Mouse (Mus musculus): ENCODE results near the gene Spred2. TPM values are rescaled to one million over a fixed set of nuclear protein-coding genes. Genes with fewer than 3 reads are reported as not detected.

Spred2 gene
- total and polyA plus RNA-seq, 2 experiments from 2014 or later, result 8.7 to 16.9 TPM

GRCm38 (mm10) chr11:20067521-20067920 is 143.3 kb downstream of the Spred2 start:
- peak; percentile 46 for TF ChIP-seq CTCF (IDR thresholded peaks at IDR 0.05; ENCODE audit: low read depth)
- 52% methylated on average over 1 of the region's 1 CpGs for WGBS
- no peaks in the 10 kb centered on the region for H3K27me3 ChIP-seq (ENCODE audit: insufficient read depth, low read length)
- DNase-seq (ENCODE audit: low spot score), result peak; percentile 41
- no peak overlapping the region for H3K4me3 ChIP-seq (ENCODE audit: low read length)
- no peak overlapping the region for H3K27ac ChIP-seq
- no peaks in the 10 kb centered on the region for H3K4me1 ChIP-seq (ENCODE audit: insufficient read depth, low read length)
- no peaks in the 10 kb centered on the region for H3K9me3 ChIP-seq (ENCODE audit: low read length)
- H3K9ac ChIP-seq (replicated peaks; ENCODE audit: low read length), result no peak overlapping the region
- H3K36me3 ChIP-seq (ENCODE audit: insufficient read depth, low read length), result peaks cover 3% of the 10 kb centered on the region; the same call in 1 of the 2 replicates
- no peak for ATAC-seq
- H3K4me2 ChIP-seq (ENCODE audit: low read depth, low read length), result no peak overlapping the region

- no peaks in the 10 kb centered on the region for H3K27me3 ChIP-seq (ENCODE audit: insufficient read depth, low read length)
- WGBS, result 97% methylated on average over 6 of the region's 6 CpGs
- H3K4me1 ChIP-seq (ENCODE audit: insufficient read depth, low read length), result no peaks in the 10 kb centered on the region
- H3K4me2 ChIP-seq (ENCODE audit: low read depth, low read length), result no peak overlapping the region
- ATAC-seq, result no peak
- H3K27ac ChIP-seq, result no peak overlapping the region
- no peak overlapping the region for H3K4me3 ChIP-seq (ENCODE audit: low read length)
- H3K9me3 ChIP-seq (ENCODE audit: low read length), result no peaks in the 10 kb centered on the region
- H3K9ac ChIP-seq (replicated peaks; ENCODE audit: low read length), result no peak overlapping the region
- peaks cover 11% of the 10 kb centered on the region for H3K36me3 ChIP-seq (ENCODE audit: insufficient read depth, low read length)
- no peak for DNase-seq (ENCODE audit: low spot score)
- no peak for TF ChIP-seq CTCF (IDR thresholded peaks at IDR 0.05; ENCODE audit: low read depth)
These were observed 144.3 kb downstream of the Spred2 start for GRCm38 (mm10) chr11:20068346-20069004.

GRCm38 (mm10) chr11:20072174-20072573 is 148.0 kb downstream of the Spred2 start:
- Histone ChIP-seq H3K9ac (replicated peaks; ENCODE audit: low read length) (no peak overlapping the region), H3K4me2 (ENCODE audit: low read depth, low read length) (no peak overlapping the region), H3K9me3 (ENCODE audit: low read length) (no peaks in the 10 kb centered on the region), H3K27me3 (ENCODE audit: insufficient read depth, low read length) (no peaks in the 10 kb centered on the region), H3K36me3 (ENCODE audit: insufficient read depth, low read length) (peaks cover 20% of the 10 kb centered on the region), H3K27ac (no peak overlapping the region), H3K4me3 (ENCODE audit: low read length) (no peak overlapping the region), H3K4me1 (ENCODE audit: insufficient read depth, low read length) (no peaks in the 10 kb centered on the region)
- DNase-seq (ENCODE audit: low spot score), result peak; percentile 80
- peak; percentile 40; the same call in 1 of the 2 replicates for ATAC-seq
- WGBS, result 76% methylated on average over 3 of the region's 3 CpGs
- TF ChIP-seq CTCF (IDR thresholded peaks at IDR 0.05; ENCODE audit: low read depth), result peak; percentile 79

- ATAC-seq (no peak), DNase-seq (ENCODE audit: low spot score) (no peak)
- Histone ChIP-seq H3K4me2 (ENCODE audit: low read depth, low read length) (no peak overlapping the region), H3K36me3 (ENCODE audit: insufficient read depth, low read length) (peaks cover 23% of the 10 kb centered on the region), H3K27ac (no peak overlapping the region), H3K9ac (replicated peaks; ENCODE audit: low read length) (no peak overlapping the region), H3K4me3 (ENCODE audit: low read length) (no peak overlapping the region), H3K9me3 (ENCODE audit: low read length) (no peaks in the 10 kb centered on the region), H3K4me1 (ENCODE audit: insufficient read depth, low read length) (no peaks in the 10 kb centered on the region), H3K27me3 (ENCODE audit: insufficient read depth, low read length) (no peaks in the 10 kb centered on the region)
- TF ChIP-seq CTCF (IDR thresholded peaks at IDR 0.05; ENCODE audit: low read depth), result no peak
- WGBS, result 94% methylated on average over 5 of the region's 5 CpGs
These were observed 148.7 kb downstream of the Spred2 start for GRCm38 (mm10) chr11:20072826-20073225.

Other genes with a start within 250 kb of the Spred2 start
- gene Actr2, start 188.5 kb downstream of the Spred2 start, total RNA-seq (2014; rRNA removed), result 43.3 and 46.3 TPM in 2 replicates
- 166 and 171 TPM in 2 replicates for gene Actr2, start 188.5 kb downstream of the Spred2 start, polyA plus RNA-seq (2015; fragmentation: Nextera tagmentation; extraction: Ambion mirVana)